Mouse (Mus musculus) MEL (cell line): ENCODE results near the gene Mre11a. TPM values are rescaled to one million over a fixed set of nuclear protein-coding genes. Genes with fewer than 3 reads are reported as not detected.

ENCODE experiments used
- DNase-seq: peaks from one replicate; pipeline ENCODE4 v3.0.0; 2011; ENCODE audit warnings: low read depth, low spot score
- H3K27ac ChIP-seq: 2 replicates; pipeline ENCODE4 v1.5.1; 2012; ENCODE audit warnings: low read depth, mild to moderate bottlenecking, control low read depth, low read length, moderate library complexity; ENCODE audit not compliant: control insufficient read depth
- H3K27me3 ChIP-seq, 2 experiments: fragments of 150-350 bp in 1 of 2; sonication (generic) in 1 of 2; 2 replicates each; pipeline ENCODE4 v1.6.1; 2012; ENCODE audit warnings: low read length in 2 of 2, mild to moderate bottlenecking in 2 of 2, improper control_type of control experiment in 1 of 2, moderate library complexity in 1 of 2; ENCODE audit not compliant: insufficient read depth in 2 of 2, control insufficient read depth in 1 of 2
- H3K36me3 ChIP-seq, 2 experiments: 2 replicates each; pipeline ENCODE4 v1.6.1; 2012 to 2014; ENCODE audit warnings: low read length in 2 of 2, improper control_type of control experiment in 1 of 2, inconsistent platforms in 1 of 2, mild to moderate bottlenecking in 1 of 2; ENCODE audit not compliant: insufficient read depth in 2 of 2, control insufficient read depth in 1 of 2
- H3K4me1 ChIP-seq, 2 experiments: fragments of 150-350 bp in 1 of 2; sonication (generic) in 1 of 2; 2 replicates each; pipeline ENCODE4 v1.6.1; 2012; ENCODE audit warnings: low read length in 2 of 2, improper control_type of control experiment in 1 of 2, mild to moderate bottlenecking in 1 of 2; ENCODE audit not compliant: insufficient read depth in 2 of 2, control insufficient read depth in 1 of 2
- H3K4me3 ChIP-seq, 2 experiments: fragments of 150-350 bp in 1 of 2; sonication (generic) in 1 of 2; 2 replicates each; pipeline ENCODE4 v1.5.1; 2012; ENCODE audit warnings: low read depth in 2 of 2, low read length in 2 of 2, mild to moderate bottlenecking in 2 of 2, moderate library complexity in 2 of 2, control low read depth in 1 of 2, improper control_type of control experiment in 1 of 2; ENCODE audit not compliant: control insufficient read depth in 1 of 2, insufficient read depth in 1 of 2
- H3K79me2 ChIP-seq: 2 replicates; pipeline ENCODE4 v1.6.1; 2012; ENCODE audit warnings: mild to moderate bottlenecking, low read length, moderate library complexity; ENCODE audit not compliant: control insufficient read depth, poor library complexity, insufficient read depth
- H3K9ac ChIP-seq: 2 replicates; pipeline ENCODE4 v1.6.1; 2012; ENCODE audit warnings: low read depth, mild to moderate bottlenecking, control low read depth, low read length, moderate library complexity; ENCODE audit not compliant: control insufficient read depth, poor library complexity, severe bottlenecking
- H3K9me3 ChIP-seq: fragments of 150-350 bp; sonication (generic); replicated peaks from 2 replicates; pipeline ENCODE4 v1.6.1; 2012; ENCODE audit warnings: mild to moderate bottlenecking, low read length, improper control_type of control experiment, moderate library complexity; ENCODE audit not compliant: insufficient read depth
- BHLHE40 ChIP-seq: IDR thresholded peaks from 2 replicates; pipeline ENCODE4 v1.6.1; 2012; ENCODE audit warnings: low read depth, mild to moderate bottlenecking, inconsistent platforms, low read length, improper control_type of control experiment, borderline replicate concordance
- CHD2 ChIP-seq: IDR thresholded peaks from 2 replicates; pipeline ENCODE4 v1.6.1; 2011; ENCODE audit warnings: low read length, improper control_type of control experiment
- E2F4 ChIP-seq: IDR thresholded peaks from 2 replicates; pipeline ENCODE4 v1.6.1; 2011; ENCODE audit warnings: low read depth, low read length, improper control_type of control experiment, borderline replicate concordance
- ELF1 ChIP-seq: IDR thresholded peaks from 2 replicates; pipeline ENCODE4 v1.6.1; 2014; ENCODE audit warnings: low read depth, mild to moderate bottlenecking, inconsistent platforms, low read length, improper control_type of control experiment, moderate library complexity
- ETS1 ChIP-seq: IDR thresholded peaks from 2 replicates; pipeline ENCODE4 v1.6.1; 2012; ENCODE audit warnings: low read depth, mild to moderate bottlenecking, inconsistent platforms, low read length, improper control_type of control experiment, moderate library complexity
- GATA1 ChIP-seq: IDR thresholded peaks from 2 replicates; pipeline ENCODE4 v1.6.1; 2011; ENCODE audit warnings: low read depth, low read length, improper control_type of control experiment
- JUND ChIP-seq: IDR thresholded peaks from 2 replicates; pipeline ENCODE4 v1.6.1; 2011; ENCODE audit warnings: low read depth, mild to moderate bottlenecking, improper control_type of control experiment, low read length
- MAFK ChIP-seq: IDR thresholded peaks from 2 replicates; pipeline ENCODE4 v1.6.1; 2011; ENCODE audit warnings: low read depth, mild to moderate bottlenecking, low read length, improper control_type of control experiment, borderline replicate concordance
- MAX ChIP-seq: IDR thresholded peaks from 2 replicates; pipeline ENCODE4 v1.6.1; 2011; ENCODE audit warnings: low read length, improper control_type of control experiment
- MEF2A ChIP-seq: IDR thresholded peaks from 2 replicates; pipeline ENCODE4 v1.6.1; 2014; ENCODE audit warnings: low read depth, mild to moderate bottlenecking, inconsistent platforms, low read length, improper control_type of control experiment; ENCODE audit not compliant: poor library complexity, insufficient replicate concordance, severe bottlenecking; ENCODE audit errors: extremely low read depth
- MXI1 ChIP-seq: IDR thresholded peaks from 2 replicates; pipeline ENCODE4 v1.6.1; 2011; ENCODE audit warnings: mild to moderate bottlenecking, low read depth, low read length, improper control_type of control experiment
- MYC ChIP-seq: IDR thresholded peaks from 2 replicates; pipeline ENCODE4 v1.6.1; 2011; ENCODE audit warnings: low read depth, mild to moderate bottlenecking, low read length, improper control_type of control experiment, moderate library complexity
- NELFE ChIP-seq: IDR thresholded peaks from 2 replicates; pipeline ENCODE4 v1.6.1; 2011; ENCODE audit warnings: low read depth, low read length, improper control_type of control experiment
- POLR2AphosphoS2 ChIP-seq: IDR thresholded peaks from 2 replicates; pipeline ENCODE4 v1.6.1; 2011; ENCODE audit warnings: low read length, improper control_type of control experiment
- POLR2AphosphoS5 ChIP-seq: IDR thresholded peaks from 2 replicates; pipeline ENCODE4 v1.6.1; 2012; ENCODE audit warnings: low read depth, borderline replicate concordance, mild to moderate bottlenecking, inconsistent platforms, low read length, moderate library complexity, mixed read lengths
- SIN3A ChIP-seq: IDR thresholded peaks from 2 replicates; pipeline ENCODE4 v1.6.1; 2012; ENCODE audit warnings: low read length, improper control_type of control experiment, inconsistent platforms
- SMC3 ChIP-seq: IDR thresholded peaks from 2 replicates; pipeline ENCODE4 v1.6.1; 2011; ENCODE audit warnings: low read depth, low read length, improper control_type of control experiment
- TAL1 ChIP-seq: IDR thresholded peaks from 2 replicates; pipeline ENCODE4 v1.6.1; 2012; ENCODE audit warnings: mild to moderate bottlenecking, inconsistent platforms, low read length, moderate library complexity, mixed read lengths
- TBP ChIP-seq: IDR thresholded peaks from 2 replicates; pipeline ENCODE4 v1.8.0; 2011; ENCODE audit warnings: low read depth, low read length, improper control_type of control experiment
- TCF12 ChIP-seq: IDR thresholded peaks from 2 replicates; pipeline ENCODE4 v1.6.1; 2014; ENCODE audit warnings: low read depth, mild to moderate bottlenecking, inconsistent platforms, low read length, improper control_type of control experiment, moderate library complexity
- UBTF ChIP-seq: IDR thresholded peaks from 2 replicates; pipeline ENCODE4 v1.6.1; 2012; ENCODE audit warnings: low read depth, mild to moderate bottlenecking, inconsistent platforms, low read length, improper control_type of control experiment, moderate library complexity, borderline replicate concordance; ENCODE audit not compliant: insufficient read depth
- USF1 ChIP-seq: IDR thresholded peaks from 2 replicates; pipeline ENCODE4 v1.6.1; 2014; ENCODE audit warnings: low read depth, mild to moderate bottlenecking, inconsistent platforms, low read length, improper control_type of control experiment, moderate library complexity
- ZKSCAN1 ChIP-seq: IDR thresholded peaks from 2 replicates; pipeline ENCODE4 v1.6.1; 2012; ENCODE audit warnings: low read depth, mild to moderate bottlenecking, inconsistent platforms, low read length, improper control_type of control experiment, moderate library complexity
- ZMIZ1 ChIP-seq: IDR thresholded peaks from 2 replicates; pipeline ENCODE4 v1.6.1; 2012; ENCODE audit warnings: low read depth, mild to moderate bottlenecking, inconsistent platforms, low read length, improper control_type of control experiment, moderate library complexity
- ZNF384 ChIP-seq: IDR thresholded peaks from 2 replicates; pipeline ENCODE4 v1.6.1; 2012; ENCODE audit warnings: low read depth, mild to moderate bottlenecking, inconsistent platforms, low read length, improper control_type of control experiment
- polyA plus RNA-seq, 2 experiments: library from polyadenylated mRNA; stranded (reverse) in 1 of 2; unstranded in 1 of 2; fragments of >175 nt in 1 of 2; fragments of >200 nt in 1 of 2; gene quantifications; 2 replicates each; pipeline versions ENCODE4 v1.2.1 to v1.2.4; 2012; ENCODE audit warnings: low replicate concordance in 2 of 2, low read depth in 1 of 2; ENCODE audit not compliant: insufficient read length in 2 of 2, insufficient read depth in 1 of 2, missing spikeins in 1 of 2
- total RNA-seq: library from RNA; depleted of rRNA; stranded (reverse); fragments of 300-350 nt; gene quantifications from 2 replicates; pipeline ENCODE4 v1.2.3, GENCODE M21; 2012

The Mre11a gene
- total and polyA plus RNA-seq, 3 experiments = 88.1 to 288 (median 113) TPM

GRCm38 (mm10) chr9:14858782-14859181 is 74.3 kb downstream of the Mre11a start:
- peaks cover 6 to 18% of the 10 kb centered on the region in 2 experiments for H3K4me1 ChIP-seq
- DNase-seq = no peak
- peaks cover 0 to 13% of the 10 kb centered on the region in 2 experiments; a peak in 2 of 4 replicates for H3K27me3 ChIP-seq
- peaks cover 0 to 15% of the 10 kb centered on the region in 2 experiments; a peak in 2 of 4 replicates for H3K36me3 ChIP-seq
- no peaks in the 10 kb centered on the region for H3K79me2 ChIP-seq
- H3K4me3 ChIP-seq = no peak overlapping the region
- H3K9me3 ChIP-seq = no peaks in the 10 kb centered on the region
- H3K27ac ChIP-seq = no peak overlapping the region
- H3K9ac ChIP-seq = no peak overlapping the region
- TF ChIP-seq MAX (no peak), TBP (no peak), SMC3 (no peak), ELF1 (no peak), ZKSCAN1 (no peak), ZNF384 (no peak), USF1 (no peak), MXI1 (no peak), MEF2A (no peak), POLR2AphosphoS5 (no peak), UBTF (no peak), SIN3A (no peak), BHLHE40 (no peak), NELFE (no peak), ETS1 (no peak), CHD2 (no peak)

GRCm38 (mm10) chr9:14859868-14860639 is 75.6 kb downstream of the Mre11a start, which contains the start of gene Gpr83:
TSS of gene Gpr83 (plus strand) at chr9:14860210.
- no peaks in the 10 kb centered on the region for H3K79me2 ChIP-seq

More at GRCm38 (mm10) chr9:14859868-14860639, 75.6 kb downstream of the Mre11a start, which contains the start of gene Gpr83:
- no peak within 1 kb of the TSS for H3K4me3 ChIP-seq
- TF ChIP-seq JUND (no peak), ZMIZ1 (no peak), MYC (no peak), POLR2AphosphoS2 (no peak), MAX (no peak), NELFE (no peak), CHD2 (no peak), BHLHE40 (no peak), USF1 (no peak), SIN3A (no peak), TAL1 (no peak), MEF2A (no peak), MAFK (no peak), SMC3 (no peak), GATA1 (no peak), E2F4 (no peak), TCF12 (no peak), POLR2AphosphoS5 (no peak), MXI1 (no peak)
- TF ChIP-seq, all 39 proteins: peak for 0
- Histone ChIP-seq H3K4me1 (peaks cover 6 to 18% of the 10 kb centered on the region in 2 experiments), H3K27ac (no peak within 1 kb of the TSS), H3K27me3 (peaks cover 0 to 11% of the 10 kb centered on the region in 2 experiments; a peak in 1 of 4 replicates), H3K36me3 (peaks cover 0 to 15% of the 10 kb centered on the region in 2 experiments; a peak in 2 of 4 replicates), H3K9ac (no peak within 1 kb of the TSS), H3K9me3 (no peaks in the 10 kb centered on the region)
- no peak for DNase-seq
